Mouse (Mus musculus) lung, embryonic 14.5 days (tissue): ENCODE measurements at regions not wholly inside any gene's neighbourhood (a gene's known extent, or its start where the extent isn't known, plus 50 kb on each side); places are given as distances from the start of the nearest gene placed in this dataset.

Source experiments
- ATAC-seq: fragments of 200-750 bp; cut with Nextera tagmentation; 2 replicates; pipeline ENCODE4 v1.8.0; 2017; ENCODE audit warnings: mild to moderate bottlenecking, moderate TSS enrichment, moderate library complexity; ENCODE audit not compliant: insufficient read depth
- DNase-seq: peaks from one replicate; pipeline ENCODE4 v3.0.0-alpha.2; 2015
- H3K27ac ChIP-seq: fragments of 300-500 bp; sonication (generic); 2 replicates; pipeline ENCODE4 v1.5.1; 2014; ENCODE audit warnings: low read depth, mild to moderate bottlenecking, moderate library complexity
- H3K27me3 ChIP-seq: fragments of 300-500 bp; sonication (generic); 2 replicates; pipeline ENCODE4 v1.6.1; 2014; ENCODE audit warnings: low read length, control low read depth; ENCODE audit not compliant: insufficient read depth
- H3K36me3 ChIP-seq: fragments of 300-500 bp; sonication (generic); 2 replicates; pipeline ENCODE4 v1.6.1; 2014; ENCODE audit warnings: control low read depth; ENCODE audit not compliant: insufficient read depth
- H3K4me1 ChIP-seq: fragments of 300-500 bp; sonication (generic); 2 replicates; pipeline ENCODE4 v1.6.1; 2014; ENCODE audit warnings: antibody characterized with exemption, control low read depth; ENCODE audit not compliant: insufficient read depth
- H3K4me2 ChIP-seq: fragments of 300-500 bp; sonication (generic); 2 replicates; pipeline ENCODE4 v1.6.1; 2014; ENCODE audit warnings: mild to moderate bottlenecking
- H3K4me3 ChIP-seq: fragments of 300-500 bp; sonication (generic); 2 replicates; pipeline ENCODE4 v1.5.1; 2014; ENCODE audit warnings: low read depth, low read length
- H3K9ac ChIP-seq: fragments of 300-500 bp; sonication (generic); 2 replicates; pipeline ENCODE4 v1.6.1; 2014
- H3K9me3 ChIP-seq: fragments of 300-500 bp; sonication (generic); 2 replicates; pipeline ENCODE4 v1.6.1; 2016; ENCODE audit warnings: low read depth, low read length, control low read depth
- CTCF ChIP-seq: IDR thresholded peaks from 2 replicates; pipeline ENCODE4 v1.5.1; 2016; ENCODE audit warnings: antibody characterized with exemption, low read depth
- WGBS: fragments of 180-500 bp; shearing (Covaris S2); extraction: QIAGEN DNeasy Blood & Tissue Kit; methylation state at CpG from one replicate; pipeline ENCODE4 v1.1.7; 2014; 5-methylcytosine and 5-hydroxymethylcytosine counted together

DNA sequence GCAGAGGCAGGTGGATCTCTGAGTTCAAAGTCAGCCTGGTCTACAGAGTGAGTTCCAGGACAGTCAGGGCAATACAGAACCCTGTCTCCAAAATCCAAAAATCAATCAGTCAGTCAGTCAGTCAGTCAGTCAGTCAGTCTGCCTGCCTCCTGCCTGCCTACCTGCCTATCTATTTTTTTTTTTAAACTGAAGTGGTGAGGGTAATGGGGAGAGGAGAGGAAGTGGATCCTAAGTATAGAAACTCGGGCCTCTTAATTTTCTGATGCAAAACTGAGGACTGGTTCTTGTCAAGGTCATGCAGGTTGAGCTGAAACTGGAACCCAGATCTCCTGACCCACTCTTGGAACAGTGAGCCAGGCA lies 126.9 kb upstream of the Map3k1 start:
- Histone ChIP-seq H3K27ac (no peak overlapping the region), H3K27me3 (no peaks in the 10 kb centered on the region), H3K9ac (no peak overlapping the region), H3K4me2 (no peak overlapping the region), H3K4me1 (peaks cover 24% of the 10 kb centered on the region), H3K9me3 (no peaks in the 10 kb centered on the region), H3K4me3 (no peak overlapping the region), H3K36me3 (no peaks in the 10 kb centered on the region)
- no peak for ATAC-seq
- TF ChIP-seq CTCF: no peak
- DNase-seq: no peak
- 81% methylated on average over 1 of the region's 1 CpGs for WGBS

DNA sequence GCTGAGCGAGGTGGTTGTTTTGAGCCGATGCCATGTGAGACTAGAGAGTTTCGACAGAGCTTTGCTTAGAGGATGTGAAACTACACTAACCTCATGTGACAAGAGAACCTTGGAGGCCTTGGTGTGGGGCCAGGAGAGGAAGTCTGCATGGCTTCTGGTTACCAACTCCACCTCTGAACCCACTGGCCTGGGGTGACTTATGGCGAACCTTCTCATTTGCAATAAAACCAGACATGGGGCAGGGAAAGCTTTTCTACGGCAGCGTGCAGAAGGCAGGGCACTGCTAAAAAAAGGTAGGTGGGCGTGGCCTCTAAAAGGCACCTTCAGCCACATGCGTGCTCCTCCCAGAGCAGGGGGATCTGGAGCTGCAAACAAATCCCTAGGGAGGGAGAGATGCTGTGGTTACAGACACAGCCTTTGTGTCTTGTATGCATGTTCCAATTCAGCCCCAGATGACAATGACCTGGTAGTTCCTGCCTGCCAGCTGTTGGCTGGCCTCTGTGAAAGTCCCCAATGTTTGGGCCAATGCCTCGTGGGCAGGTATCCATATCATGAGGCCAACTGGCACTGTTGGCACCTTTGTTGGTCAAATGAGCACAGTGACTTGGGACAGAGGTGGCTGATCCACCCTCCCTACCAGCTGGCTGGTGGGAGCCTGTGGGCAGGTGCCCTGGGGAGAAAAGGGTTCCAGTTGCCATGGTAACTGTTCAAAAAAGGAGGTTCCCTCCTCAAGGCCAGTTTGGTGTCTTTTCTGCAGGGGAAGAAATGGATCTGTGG lies 127.5 kb upstream of the Map3k1 start:
- peak; percentile 39 for DNase-seq
- WGBS: 67% methylated on average over 9 of the region's 9 CpGs
- no peak for ATAC-seq
- no peak overlapping the region for H3K4me3 ChIP-seq
- H3K27me3 ChIP-seq: no peaks in the 10 kb centered on the region
- H3K4me2 ChIP-seq: no peak overlapping the region
- H3K27ac ChIP-seq: peak overlapping the region; percentile 36
- H3K4me1 ChIP-seq: peaks cover 27% of the 10 kb centered on the region
- no peak overlapping the region for H3K9ac ChIP-seq
- no peaks in the 10 kb centered on the region for H3K36me3 ChIP-seq
- TF ChIP-seq CTCF: no peak
- no peaks in the 10 kb centered on the region for H3K9me3 ChIP-seq

DNA sequence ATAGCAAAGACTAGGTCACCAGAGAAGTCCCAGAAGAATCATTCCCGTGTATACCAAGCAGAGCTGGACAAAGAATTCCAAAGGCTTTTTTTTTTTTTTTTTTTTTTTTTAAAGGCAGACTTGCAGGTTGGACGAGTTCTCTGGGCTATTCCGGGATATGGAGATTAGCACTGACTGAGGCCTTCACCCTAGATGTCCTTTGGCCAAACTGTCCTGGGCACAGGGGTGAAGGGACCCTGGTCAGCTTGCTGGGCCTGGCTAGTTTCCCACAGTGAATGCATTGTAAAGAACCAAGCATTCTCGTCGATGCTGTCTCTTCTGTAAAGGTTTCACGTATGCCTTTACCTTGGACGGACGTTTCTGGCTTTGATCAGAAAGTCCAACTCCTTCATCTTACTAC lies 128.2 kb upstream of the Map3k1 start:
- no peak overlapping the region for H3K27ac ChIP-seq
- TF ChIP-seq CTCF: no peak
- no peak overlapping the region for H3K9ac ChIP-seq
- H3K4me2 ChIP-seq: no peak overlapping the region
- 64% methylated on average over 8 of the region's 8 CpGs for WGBS
- no peaks in the 10 kb centered on the region for H3K27me3 ChIP-seq
- H3K4me1 ChIP-seq: peaks cover 29% of the 10 kb centered on the region
- H3K9me3 ChIP-seq: no peaks in the 10 kb centered on the region
- no peaks in the 10 kb centered on the region for H3K36me3 ChIP-seq
- ATAC-seq: no peak
- no peak overlapping the region for H3K4me3 ChIP-seq
- no peak for DNase-seq

DNA sequence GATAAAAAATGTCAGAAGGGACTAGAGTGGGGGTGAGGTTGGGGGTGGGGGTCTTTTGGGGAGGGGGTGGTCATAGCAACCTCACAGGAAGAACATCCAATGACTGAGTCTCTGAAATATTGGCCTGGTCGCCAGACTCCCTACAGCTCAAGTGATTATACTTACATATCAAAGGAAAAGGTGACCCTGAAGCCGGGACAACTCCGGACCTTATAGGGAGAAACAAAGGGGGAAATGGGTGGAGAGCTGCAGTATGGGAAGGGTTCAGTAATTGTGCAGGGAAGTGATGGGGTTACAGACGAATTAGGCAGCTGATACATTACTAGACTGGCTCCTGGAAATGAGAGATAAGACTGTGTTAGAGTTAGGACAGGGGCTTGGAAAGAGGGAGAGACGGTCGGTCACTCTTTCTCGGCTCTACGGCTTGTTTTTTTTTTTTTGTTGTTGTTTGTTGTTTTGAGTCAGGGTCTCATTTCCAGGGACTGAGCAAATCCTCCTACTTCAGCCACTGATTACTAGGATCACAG lies 130.2 kb upstream of the Map3k1 start:
- ATAC-seq: no peak
- no peak overlapping the region for H3K9ac ChIP-seq
- 35% methylated on average over 8 of the region's 8 CpGs for WGBS

DNA sequence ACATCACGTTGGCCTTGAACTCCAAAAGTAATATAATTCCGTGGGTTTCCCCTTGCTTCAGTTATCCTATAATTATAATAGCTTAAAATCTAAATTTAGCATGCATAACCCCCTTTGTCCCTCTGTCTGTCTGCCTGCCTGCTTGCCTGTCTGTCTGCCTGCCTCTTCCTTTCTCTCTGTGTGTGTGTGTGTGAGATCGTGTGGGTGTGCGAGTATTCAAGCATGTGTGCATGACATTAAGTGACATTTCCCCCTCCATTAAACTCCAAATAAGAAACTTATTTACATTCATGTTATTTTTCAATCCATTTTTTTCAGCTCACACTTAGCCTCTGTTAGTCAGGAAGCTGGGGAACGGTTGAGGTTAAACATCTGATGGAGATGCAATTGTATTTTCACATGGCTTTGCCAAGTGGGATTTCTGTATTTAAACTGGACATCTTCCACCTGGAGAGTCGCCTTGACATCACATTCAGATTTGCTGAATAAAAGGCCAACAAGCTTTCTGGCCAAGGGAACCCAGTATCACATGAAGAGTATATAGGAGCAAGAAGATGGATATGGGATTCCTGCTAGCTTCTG lies 130.8 kb upstream of the Map3k1 start:
- no peak for TF ChIP-seq CTCF
- DNase-seq: peak; percentile 88
- Histone ChIP-seq H3K27me3 (no peaks in the 10 kb centered on the region), H3K9me3 (no peaks in the 10 kb centered on the region), H3K4me2 (peak overlapping the region; percentile 3; the same call in 1 of the 2 replicates), H3K4me1 (peaks cover 36% of the 10 kb centered on the region), H3K4me3 (no peak overlapping the region), H3K27ac (peak overlapping the region; percentile 76), H3K9ac (no peak overlapping the region), H3K36me3 (no peaks in the 10 kb centered on the region)
- WGBS: 32% methylated on average over 6 of the region's 6 CpGs
- peak; percentile 70 for ATAC-seq

More for the DNA sequence above, 130.2 kb upstream of the Map3k1 start:
- no peak for TF ChIP-seq CTCF
- no peaks in the 10 kb centered on the region for H3K27me3 ChIP-seq
- peak overlapping the region; percentile 76 for H3K27ac ChIP-seq
- peaks cover 35% of the 10 kb centered on the region for H3K4me1 ChIP-seq
- no peaks in the 10 kb centered on the region for H3K9me3 ChIP-seq
- H3K4me2 ChIP-seq: peak overlapping the region; percentile 3; the same call in 1 of the 2 replicates
- H3K36me3 ChIP-seq: no peaks in the 10 kb centered on the region
- DNase-seq: no peak
- no peak overlapping the region for H3K4me3 ChIP-seq

- ATAC-seq (no peak), DNase-seq (no peak)
- no peak for TF ChIP-seq CTCF
- Histone ChIP-seq H3K4me3 (no peak overlapping the region), H3K4me2 (no peak overlapping the region), H3K27ac (peak overlapping the region; percentile 74), H3K27me3 (no peaks in the 10 kb centered on the region), H3K36me3 (no peaks in the 10 kb centered on the region), H3K4me1 (peaks cover 36% of the 10 kb centered on the region), H3K9me3 (no peaks in the 10 kb centered on the region), H3K9ac (no peak overlapping the region)
- 82% methylated on average over 4 of the region's 4 CpGs for WGBS
Measured at GRCm38 (mm10) chr13:111940275-111940674, 131.5 kb upstream of the Map3k1 start.

GRCm38 (mm10) chr13:111940796-111941513 lies 132.2 kb upstream of the Map3k1 start:
- Histone ChIP-seq H3K27me3 (no peaks in the 10 kb centered on the region), H3K9ac (no peak overlapping the region), H3K4me3 (no peak overlapping the region), H3K4me2 (no peak overlapping the region), H3K9me3 (no peaks in the 10 kb centered on the region), H3K4me1 (peaks cover 35% of the 10 kb centered on the region), H3K36me3 (no peaks in the 10 kb centered on the region), H3K27ac (peak overlapping the region; percentile 27; the same call in 1 of the 2 replicates)
- WGBS: 48% methylated on average over 6 of the region's 6 CpGs
- ATAC-seq (no peak), DNase-seq (no peak)
- TF ChIP-seq CTCF: no peak
